10 mouse cellular contexts compared by ENCODE assay signal in the genomic region with DNA sequence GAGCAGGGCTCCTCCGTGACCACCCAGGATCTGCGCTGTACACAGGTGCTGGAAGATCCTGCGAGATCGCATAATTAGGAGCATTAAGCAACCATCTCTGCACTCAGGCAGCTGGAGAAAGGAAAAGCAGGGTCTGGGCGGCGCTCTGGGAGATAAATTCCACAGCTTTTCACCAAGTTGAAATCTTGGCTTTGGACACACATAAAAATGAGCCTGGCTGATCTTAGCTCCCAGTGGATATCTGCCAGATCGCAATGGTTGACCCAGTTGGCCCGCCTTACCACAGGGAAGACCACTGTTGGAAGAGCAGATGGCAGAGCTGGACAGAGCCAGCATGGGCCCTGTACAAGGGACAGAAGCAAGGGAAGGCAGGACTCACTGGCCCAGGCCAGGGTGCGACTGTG. TPM values are rescaled to one million over a fixed set of nuclear protein-coding genes. Genes with fewer than 3 reads are reported as not detected.
DNase-seq lines count a peak whose midpoint lies in the region; ATAC-seq lines count a peak whose summit lies in the region.
"Had no signal": no experiment of that assay in that cellular context is flagged by ENCODE, and none has a peak within 500 bp of the region (broad histone marks: within the 10 kb centered on the region; RNA-seq: fewer than 3 reads in every experiment).

No protein-coding gene starts in this region.

- H3K4me1 ChIP-seq in kidney, embryonic 16.5 days (ENCODE audit: insufficient read depth, low read length): peaks cover 47% of the 10 kb centered on the region

- no peaks in the 10 kb centered on the region for H3K9me3 ChIP-seq in kidney, embryonic 16.5 days (ENCODE audit: low read length)
- H3K9me3 ChIP-seq: lung, embryonic 15.5 days; neural tube, embryonic 13.5 days had no signal

- H3K9ac ChIP-seq in kidney, embryonic 16.5 days (replicated peaks; ENCODE audit: low read length): no peak overlapping the region
- H3K9ac ChIP-seq: lung, embryonic 15.5 days; neural tube, embryonic 13.5 days had no signal

- no peak overlapping the region for H3K4me2 ChIP-seq in kidney, embryonic 16.5 days (replicated peaks; ENCODE audit: low read depth, low read length)
- H3K4me2 ChIP-seq: lung, embryonic 15.5 days; neural tube, embryonic 13.5 days had no signal

- H3K27ac ChIP-seq in kidney, embryonic 16.5 days (ENCODE audit: low read length): peak overlapping the region; percentile 49
- H3K27ac ChIP-seq: lung, embryonic 15.5 days; neural tube, embryonic 13.5 days had no signal

- H3K36me3 ChIP-seq in kidney, embryonic 16.5 days (ENCODE audit: insufficient read depth, low read length): no peaks in the 10 kb centered on the region; the same call in 1 of the 2 replicates
- H3K36me3 ChIP-seq: lung, embryonic 15.5 days had no signal

- H3K4me3 ChIP-seq in kidney, embryonic 16.5 days (ENCODE audit: low read length): no peak overlapping the region
- H3K4me3 ChIP-seq: lung, embryonic 15.5 days; neural tube, embryonic 13.5 days had no signal

- no peak for DNase-seq in frontal cortex, postnatal 10 days (ENCODE audit: low spot score in 2 of 2)
- DNase-seq in lung, postnatal 10 days: peak; percentile 52
- DNase-seq in lung, postnatal 25 days (ENCODE audit: low spot score): no peak
- peak; percentile 88 to 92 for DNase-seq in cerebellum, postnatal 10 days
- DNase-seq in ovary, postnatal 36 days (ENCODE audit: low spot score): no peak
- DNase-seq in adrenal gland, postnatal 25 days: no peak

- WGBS in kidney, embryonic 16.5 days: 72% methylated on average over 9 of the region's 9 CpGs

- H3K27me3 ChIP-seq in kidney, embryonic 16.5 days (ENCODE audit: insufficient read depth, low read length): no peaks in the 10 kb centered on the region
- H3K27me3 ChIP-seq: lung, embryonic 15.5 days; neural tube, embryonic 13.5 days had no signal

- ATAC-seq in frontal cortex, adult (ENCODE audit: low TSS enrichment): 0 out of 2 replicates have a peak, but pooled peaks have one; percentile 29
- peak; percentile 50; the same call in 1 of the 2 replicates for ATAC-seq in kidney, embryonic 16.5 days (ENCODE audit: low FRiP score, low TSS enrichment)

RNA-seq across cellular contexts. Expression of gene Foxp1, which starts 13.3 kb away (rescaled TPM):
- 36.4 and 37.2 TPM in 2 replicates for polyA plus RNA-seq in kidney, embryonic 16.5 days (2015; fragmentation: Nextera tagmentation; extraction: Ambion mirVana)
- 51.1 and 58.1 TPM in 2 replicates for total RNA-seq in adrenal gland, postnatal 25 days (2021)

Comparison
In these comparisons a context has a peak if more than half of its experiments do, and no peak if none do; other contexts are left out.
1. DNase-seq: peak in lung, postnatal 10 days (single experiment) and cerebellum, postnatal 10 days (2 of 2); none in frontal cortex, postnatal 10 days (0 of 2), lung, postnatal 25 days (single experiment), ovary, postnatal 36 days (single experiment) and adrenal gland, postnatal 25 days (single experiment).